Mouse (Mus musculus) heart, embryonic 14.5 days (tissue): ENCODE data around the gene Tas2r135. TPM values are rescaled to one million over a fixed set of nuclear protein-coding genes. Genes with fewer than 3 reads are reported as not detected.

Experiments
- ATAC-seq: fragments of 200-750 bp; cut with Nextera tagmentation; 2 replicates; pipeline ENCODE4 v1.8.0; 2017; ENCODE audit warnings: low read depth, moderate TSS enrichment; ENCODE audit not compliant: insufficient number of reproducible peaks, insufficient read depth, low FRiP score
- H3K27ac ChIP-seq, 2 experiments: fragments of 200-500 bp in 1 of 2; fragments of 300-500 bp in 1 of 2; sonication (generic) in 1 of 2; replicated peaks in 1 of 2; 2 replicates each; pipeline ENCODE4 v1.5.1; 2012 to 2014; ENCODE audit warnings: low read depth in 2 of 2, low read length in 2 of 2, control low read depth in 1 of 2, mild to moderate bottlenecking in 1 of 2, mixed read lengths in 1 of 2; ENCODE audit not compliant: control insufficient read depth in 1 of 2, insufficient read depth in 1 of 2
- H3K27me3 ChIP-seq: fragments of 300-500 bp; sonication (generic); 2 replicates; pipeline ENCODE4 v1.6.1; 2014; ENCODE audit warnings: mild to moderate bottlenecking, low read length, control low read depth; ENCODE audit not compliant: control insufficient read depth, insufficient read depth
- H3K36me3 ChIP-seq: fragments of 300-500 bp; sonication (generic); 2 replicates; pipeline ENCODE4 v1.6.1; 2014; ENCODE audit warnings: mild to moderate bottlenecking, control low read depth, low read length, mixed read lengths; ENCODE audit not compliant: control insufficient read depth, insufficient read depth
- H3K4me1 ChIP-seq, 2 experiments: fragments of 200-500 bp in 1 of 2; fragments of 300-500 bp in 1 of 2; sonication (generic) in 1 of 2; 2 replicates each; pipeline ENCODE4 v1.6.1; 2012 to 2014; ENCODE audit warnings: low read length in 2 of 2, control low read depth in 1 of 2, mixed read lengths in 1 of 2; ENCODE audit not compliant: control insufficient read depth in 2 of 2, insufficient read depth in 2 of 2
- H3K4me2 ChIP-seq: fragments of 300-500 bp; sonication (generic); 2 replicates; pipeline ENCODE4 v1.6.1; 2014; ENCODE audit warnings: mild to moderate bottlenecking, low read length
- H3K4me3 ChIP-seq, 2 experiments: fragments of 200-500 bp in 1 of 2; fragments of 300-500 bp in 1 of 2; sonication (generic) in 1 of 2; 2 replicates each; pipeline ENCODE4 v1.5.1; 2012 to 2014; ENCODE audit warnings: low read length in 2 of 2, mild to moderate bottlenecking in 2 of 2, control low read depth in 1 of 2, low read depth in 1 of 2, moderate library complexity in 1 of 2; ENCODE audit not compliant: control insufficient read depth in 1 of 2, insufficient read depth in 1 of 2
- H3K9ac ChIP-seq: fragments of 300-500 bp; sonication (generic); 2 replicates; pipeline ENCODE4 v1.6.1; 2014; ENCODE audit warnings: mild to moderate bottlenecking, low read length
- H3K9me3 ChIP-seq: fragments of 300-500 bp; sonication (generic); 2 replicates; pipeline ENCODE4 v1.6.1; 2016; ENCODE audit warnings: low read length, control low read depth; ENCODE audit not compliant: control insufficient read depth
- WGBS: fragments of 180-500 bp; shearing (Covaris S2); extraction: QIAGEN DNeasy Blood & Tissue Kit; methylation state at CpG from one replicate; pipeline ENCODE4 v1.1.7; 2014; 5-methylcytosine and 5-hydroxymethylcytosine counted together
- polyA plus RNA-seq: library from polyadenylated mRNA; unstranded; fragments of >200 nt; fragmentation: Nextera tagmentation; extraction: Ambion mirVana; gene quantifications from 2 replicates; pipeline ENCODE4 v1.2.1, GENCODE M21; 2014

The Tas2r135 gene
- polyA plus RNA-seq, 1 experiment from 2014 or later = not detected

DNA sequence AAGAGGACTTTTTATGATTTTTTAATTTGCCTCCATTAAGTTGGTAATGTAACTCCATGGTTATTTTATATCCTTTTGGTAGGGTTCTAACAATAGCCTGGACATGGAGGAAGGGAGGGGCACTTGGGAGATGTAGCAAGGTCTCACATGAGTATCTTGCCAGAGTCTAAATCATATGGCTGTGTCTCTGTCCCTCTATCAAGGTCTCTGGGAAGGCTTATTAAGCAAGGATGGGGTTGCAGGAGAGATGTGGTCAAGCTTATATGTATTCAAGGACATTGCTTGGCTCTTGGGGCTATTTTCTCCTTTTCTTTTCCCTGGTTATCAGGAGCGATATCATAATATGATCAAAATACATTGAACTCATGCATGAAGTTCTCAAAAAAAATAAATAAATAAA is 6.2 kb upstream of the Tas2r135 start:
- H3K9me3 ChIP-seq = no peaks in the 10 kb centered on the region
- 94% methylated on average over 1 of the region's 1 CpGs for WGBS
- no peak overlapping the region for H3K27ac ChIP-seq
- no peak for ATAC-seq
- H3K36me3 ChIP-seq = no peaks in the 10 kb centered on the region
- H3K27me3 ChIP-seq = no peaks in the 10 kb centered on the region
- peaks cover 8 to 9% of the 10 kb centered on the region in 2 experiments; a peak in 3 of 4 replicates for H3K4me1 ChIP-seq
- no peak overlapping the region for H3K4me3 ChIP-seq
- no peak overlapping the region for H3K4me2 ChIP-seq
- H3K9ac ChIP-seq = no peak overlapping the region

DNA sequence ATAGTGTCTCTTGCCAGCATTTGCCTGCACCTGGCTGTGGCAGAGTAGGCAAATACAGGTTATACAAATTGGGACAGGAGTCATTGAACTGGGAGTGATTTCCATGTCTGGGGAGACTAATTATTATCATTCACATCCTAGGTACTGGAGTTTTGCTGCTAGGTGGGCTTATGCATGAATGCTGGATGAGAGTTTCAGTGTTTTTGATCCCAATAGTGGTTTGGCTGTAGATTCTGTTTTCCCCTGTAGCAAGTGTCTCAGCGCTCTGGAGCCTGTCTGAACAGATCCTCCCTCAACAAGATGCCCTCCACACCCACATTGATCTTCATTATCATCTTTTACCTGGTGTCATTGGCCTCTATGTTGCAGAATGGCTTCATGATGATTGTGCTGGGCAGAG is 5.3 kb upstream of the Tas2r135 start, which contains the start of gene Tas2r143:
Tas2r143 (plus strand) TSS at position 301 of the 400 bp plus-strand sequence.
- no peaks in the 10 kb centered on the region for H3K27me3 ChIP-seq
- no peaks in the 10 kb centered on the region for H3K9me3 ChIP-seq
- no peak within 1 kb of the TSS for H3K4me3 ChIP-seq
- no peaks in the 10 kb centered on the region for H3K36me3 ChIP-seq
- H3K4me1 ChIP-seq = peaks cover 8 to 9% of the 10 kb centered on the region in 2 experiments; a peak in 3 of 4 replicates
- no peak within 1 kb of the TSS for H3K4me2 ChIP-seq
- H3K9ac ChIP-seq = no peak within 1 kb of the TSS
- no peak for ATAC-seq
- whole genome bisulfite sequencing = 79% methylated on average over 1 of the region's 1 CpGs
- no peak within 1 kb of the TSS for H3K27ac ChIP-seq

DNA sequence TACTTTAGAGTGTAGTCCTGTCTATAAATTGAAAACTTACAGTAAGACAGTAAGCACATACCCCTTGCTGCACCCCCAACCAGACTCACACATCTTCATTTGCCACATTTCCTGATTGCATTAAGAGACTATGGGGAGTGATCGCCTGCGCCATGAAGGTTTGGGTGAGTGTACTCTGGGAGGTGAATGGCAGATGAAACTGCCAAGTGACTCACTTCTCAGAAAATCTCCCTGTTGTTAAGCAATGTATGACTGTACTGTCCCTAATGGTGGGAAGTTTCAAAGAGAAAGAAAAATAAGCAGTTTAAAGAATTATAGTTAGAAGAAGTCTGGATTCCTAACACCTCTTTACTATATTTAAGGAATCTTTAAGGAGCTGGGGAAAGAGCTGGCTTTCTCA is 14.2 kb downstream of the Tas2r135 start:
- Histone ChIP-seq H3K4me3 (no peak overlapping the region), H3K27me3 (no peaks in the 10 kb centered on the region)
- WGBS = 82% methylated on average over 2 of the region's 2 CpGs

DNA sequence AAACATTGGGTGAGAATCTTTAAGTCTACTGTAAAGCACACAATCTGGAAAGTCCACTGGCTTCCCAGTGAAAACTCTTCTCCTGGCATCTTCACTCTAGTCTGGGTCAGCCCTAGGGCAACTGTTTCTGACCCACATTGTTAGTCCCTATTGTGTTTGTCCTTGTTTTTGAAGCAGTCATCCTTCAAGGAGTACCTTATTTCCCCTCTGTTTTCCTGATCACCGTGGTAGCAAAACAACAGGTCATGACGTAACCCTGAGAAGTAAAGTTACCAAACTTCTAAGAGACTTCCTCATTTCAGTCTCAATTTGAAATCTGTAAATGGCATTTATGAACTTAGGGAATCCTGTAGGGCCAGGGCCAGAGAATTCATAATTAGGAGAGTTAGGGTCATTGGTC is 16.2 kb downstream of the Tas2r135 start:
- WGBS = 81% methylated on average over 2 of the region's 2 CpGs
- Histone ChIP-seq H3K4me1 (no peaks in the 10 kb centered on the region), H3K4me3 (no peak overlapping the region), H3K27me3 (no peaks in the 10 kb centered on the region), H3K9me3 (no peaks in the 10 kb centered on the region), H3K27ac (no peak overlapping the region), H3K9ac (no peak overlapping the region), H3K4me2 (no peak overlapping the region), H3K36me3 (no peaks in the 10 kb centered on the region)
- ATAC-seq = no peak

More for the DNA sequence above, 14.2 kb downstream of the Tas2r135 start:
- Histone ChIP-seq H3K4me1 (no peaks in the 10 kb centered on the region), H3K9ac (no peak overlapping the region), H3K9me3 (no peaks in the 10 kb centered on the region), H3K27ac (no peak overlapping the region), H3K36me3 (no peaks in the 10 kb centered on the region), H3K4me2 (no peak overlapping the region)
- no peak for ATAC-seq

DNA sequence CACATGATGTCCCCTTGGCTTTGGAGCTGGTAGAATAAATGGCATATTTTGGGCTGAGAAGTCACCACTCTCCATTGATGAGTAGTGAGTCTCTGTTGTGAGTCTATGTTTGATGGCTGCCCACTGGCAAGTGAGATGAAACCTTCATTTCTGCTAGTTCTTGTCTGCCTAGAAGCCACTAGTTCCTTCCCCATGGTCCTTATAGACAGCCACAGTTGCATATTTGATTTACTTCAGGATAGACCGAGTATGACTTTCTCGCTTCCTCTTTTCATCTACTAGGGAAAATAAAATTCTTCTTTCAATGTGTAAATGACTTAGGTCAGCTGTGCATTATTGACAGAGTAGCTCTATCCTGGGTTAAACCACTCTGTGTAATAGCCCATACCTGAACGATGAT is 19.2 kb downstream of the Tas2r135 start:
- H3K4me1 ChIP-seq = no peaks in the 10 kb centered on the region
- no peak overlapping the region for H3K4me3 ChIP-seq
- ATAC-seq = no peak

DNA sequence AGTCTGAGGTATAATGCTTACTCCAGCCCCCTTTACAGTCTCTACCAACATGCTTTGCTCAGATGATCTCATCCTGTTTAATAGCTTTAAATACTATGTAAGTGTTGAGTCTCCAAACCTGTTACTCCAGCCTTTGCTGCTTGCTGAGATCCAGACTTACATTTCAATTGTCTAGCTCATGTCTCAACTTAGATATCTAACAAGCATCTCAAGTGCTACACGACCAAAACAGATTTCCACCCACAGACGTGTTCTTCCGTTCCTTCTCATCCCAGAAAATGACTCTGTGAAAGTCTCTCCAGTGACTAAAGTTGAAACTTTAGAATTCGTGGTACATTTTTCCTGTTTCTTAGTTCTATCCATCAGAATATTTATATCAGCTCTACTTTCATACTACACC is 21.1 kb downstream of the Tas2r135 start:
- WGBS = 48% methylated on average over 4 of the region's 4 CpGs
- H3K9ac ChIP-seq = no peak overlapping the region
- H3K27me3 ChIP-seq = no peaks in the 10 kb centered on the region
- no peaks in the 10 kb centered on the region for H3K9me3 ChIP-seq
- H3K4me3 ChIP-seq = no peak overlapping the region
- no peak overlapping the region for H3K4me2 ChIP-seq
- no peak overlapping the region for H3K27ac ChIP-seq
- no peak for ATAC-seq
- no peaks in the 10 kb centered on the region for H3K36me3 ChIP-seq
- H3K4me1 ChIP-seq = no peaks in the 10 kb centered on the region

More for the DNA sequence above, 19.2 kb downstream of the Tas2r135 start:
- 90% methylated on average over 3 of the region's 3 CpGs for WGBS
- H3K27ac ChIP-seq = no peak overlapping the region
- no peak overlapping the region for H3K4me2 ChIP-seq
- no peaks in the 10 kb centered on the region for H3K27me3 ChIP-seq
- H3K36me3 ChIP-seq = no peaks in the 10 kb centered on the region
- H3K9ac ChIP-seq = no peak overlapping the region
- no peaks in the 10 kb centered on the region for H3K9me3 ChIP-seq

DNA sequence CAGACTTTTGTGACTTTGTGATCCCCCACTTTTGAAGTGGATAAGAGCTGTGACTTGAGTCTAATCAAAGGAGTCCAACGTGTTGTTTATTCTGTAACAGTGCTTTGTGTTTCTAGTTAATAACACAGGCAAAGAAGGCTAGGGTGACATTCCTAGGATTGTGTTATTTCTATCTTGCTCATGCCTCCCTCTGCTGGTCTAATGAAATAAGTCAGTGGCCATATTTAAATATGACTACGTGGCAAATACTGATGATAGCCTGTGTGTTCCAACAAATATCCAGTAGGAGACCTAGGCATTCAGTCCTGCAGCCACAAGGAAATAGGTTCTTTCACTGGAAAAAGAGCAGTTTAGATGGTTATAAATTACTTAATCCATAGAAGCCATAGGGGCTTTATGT is 28.3 kb downstream of the Tas2r135 start:
- WGBS = 37% methylated on average over 2 of the region's 2 CpGs
- no peak overlapping the region for H3K4me2 ChIP-seq
- no peaks in the 10 kb centered on the region for H3K27me3 ChIP-seq
- no peaks in the 10 kb centered on the region; a peak in 1 of 4 replicates for H3K4me1 ChIP-seq
- H3K4me3 ChIP-seq = no peak overlapping the region
- no peaks in the 10 kb centered on the region for H3K36me3 ChIP-seq
- ATAC-seq = no peak
- no peak overlapping the region for H3K9ac ChIP-seq
- no peak overlapping the region for H3K27ac ChIP-seq
- no peaks in the 10 kb centered on the region for H3K9me3 ChIP-seq

DNA sequence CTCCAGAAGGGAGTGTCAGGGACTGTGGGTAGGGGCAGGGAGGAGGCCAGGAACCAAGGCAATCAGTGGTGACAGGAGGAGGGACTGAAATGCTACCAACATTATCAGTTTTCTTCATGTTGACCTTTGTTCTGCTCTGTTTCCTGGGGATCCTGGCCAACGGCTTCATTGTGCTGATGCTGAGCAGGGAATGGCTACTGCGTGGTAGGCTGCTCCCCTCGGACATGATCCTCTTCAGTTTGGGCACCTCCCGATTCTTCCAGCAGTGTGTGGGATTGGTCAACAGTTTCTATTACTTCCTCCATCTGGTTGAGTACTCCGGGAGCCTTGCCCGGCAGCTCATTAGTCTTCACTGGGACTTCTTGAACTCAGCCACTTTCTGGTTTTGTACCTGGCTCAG is 29.2 kb downstream of the Tas2r135 start, which contains the start of gene Tas2r126:
Tas2r126 (plus strand) TSS at position 90 of the 400 bp plus-strand sequence.
- Histone ChIP-seq H3K9ac (no peak within 1 kb of the TSS), H3K36me3 (no peaks in the 10 kb centered on the region), H3K4me2 (no peak within 1 kb of the TSS), H3K9me3 (no peaks in the 10 kb centered on the region), H3K27me3 (no peaks in the 10 kb centered on the region), H3K27ac (no peak within 1 kb of the TSS), H3K4me3 (no peak within 1 kb of the TSS), H3K4me1 (no peaks in the 10 kb centered on the region; a peak in 1 of 4 replicates)
- 47% methylated on average over 6 of the region's 6 CpGs for WGBS
- no peak for ATAC-seq
